Mouse (Mus musculus) neural tube, embryonic 11.5 days (tissue): ENCODE data around the gene Scfd2. TPM values are rescaled to one million over a fixed set of nuclear protein-coding genes. Genes with fewer than 3 reads are reported as not detected.
A peak's percentile ranks its signal among the peaks of the same experiment; 100 is the strongest.

Experiments used
- ATAC-seq: fragments of 200-750 bp; cut with Nextera tagmentation; 2 replicates; pipeline ENCODE4 v1.8.0; 2017; ENCODE audit warnings: moderate number of reproducible peaks, mild to moderate bottlenecking, moderate TSS enrichment, moderate library complexity; ENCODE audit not compliant: insufficient read depth, low FRiP score, low TSS enrichment
- DNase-seq: peaks from one replicate; pipeline ENCODE4 v3.0.0-alpha.2; 2015; ENCODE audit warnings: low spot score
- H3K27ac ChIP-seq: fragments of 300-500 bp; sonication (generic); 2 replicates; pipeline ENCODE4 v1.5.1; 2014; ENCODE audit warnings: low read depth, mild to moderate bottlenecking, low read length
- H3K27me3 ChIP-seq: fragments of 300-500 bp; sonication (generic); 2 replicates; pipeline ENCODE4 v1.6.1; 2014; ENCODE audit warnings: mild to moderate bottlenecking, low read length, mixed read lengths; ENCODE audit not compliant: control insufficient read depth, insufficient read depth
- H3K36me3 ChIP-seq: fragments of 300-500 bp; sonication (generic); 2 replicates; pipeline ENCODE4 v1.6.1; 2014; ENCODE audit warnings: mild to moderate bottlenecking, low read length, moderate library complexity, mixed read lengths; ENCODE audit not compliant: control insufficient read depth, insufficient read depth
- H3K4me1 ChIP-seq: fragments of 300-500 bp; sonication (generic); 2 replicates; pipeline ENCODE4 v1.6.1; 2014; ENCODE audit warnings: low read length, mixed read lengths; ENCODE audit not compliant: control insufficient read depth, insufficient read depth
- H3K4me2 ChIP-seq: fragments of 300-500 bp; sonication (generic); 2 replicates; pipeline ENCODE4 v1.6.1; 2014; ENCODE audit warnings: low read depth, mild to moderate bottlenecking, moderate library complexity
- H3K4me3 ChIP-seq: fragments of 300-500 bp; sonication (generic); 2 replicates; pipeline ENCODE4 v1.5.1; 2014; ENCODE audit warnings: low read depth, low read length
- H3K9ac ChIP-seq: fragments of 300-500 bp; sonication (generic); 2 replicates; pipeline ENCODE4 v1.6.1; 2014; ENCODE audit warnings: mild to moderate bottlenecking, low read length
- H3K9me3 ChIP-seq: fragments of 300-500 bp; sonication (generic); 2 replicates; pipeline ENCODE4 v1.6.1; 2016; ENCODE audit warnings: low read length; ENCODE audit not compliant: control insufficient read depth
- WGBS: fragments of 180-500 bp; shearing (Covaris S2); extraction: QIAGEN DNeasy Blood & Tissue Kit; methylation state at CpG from one replicate; pipeline ENCODE4 v1.1.7; 2014; 5-methylcytosine and 5-hydroxymethylcytosine counted together
- polyA plus RNA-seq: library from polyadenylated mRNA; unstranded; fragments of >200 nt; fragmentation: Nextera tagmentation; extraction: Ambion mirVana; gene quantifications from 2 replicates; pipeline ENCODE4 v1.2.1, GENCODE M21; 2014

The Scfd2 gene
- polyA plus RNA-seq, 1 experiment from 2014 or later = 14.7 TPM

DNA sequence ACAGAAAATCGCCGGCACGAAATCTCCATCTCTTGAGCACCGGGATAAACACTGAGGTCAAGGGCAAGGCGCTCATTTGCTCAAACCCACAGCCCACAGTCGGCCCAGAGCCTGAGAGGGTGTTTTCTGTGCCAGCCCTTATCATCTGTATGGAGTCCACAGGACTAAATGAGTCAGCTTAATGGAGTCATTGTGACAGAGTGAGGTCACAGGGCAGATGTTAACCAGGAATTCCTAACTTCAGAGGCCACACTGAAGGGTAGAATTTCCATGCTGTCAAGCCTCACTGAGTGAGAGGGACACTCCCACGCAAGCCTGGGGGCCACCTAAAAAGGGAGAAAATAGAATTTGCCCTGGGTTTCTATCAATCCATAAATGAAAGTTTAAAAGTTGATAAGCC is 371.7 kb downstream of the Scfd2 start:
- no peak for ATAC-seq
- DNase-seq = no peak
- no peaks in the 10 kb centered on the region for H3K36me3 ChIP-seq

DNA sequence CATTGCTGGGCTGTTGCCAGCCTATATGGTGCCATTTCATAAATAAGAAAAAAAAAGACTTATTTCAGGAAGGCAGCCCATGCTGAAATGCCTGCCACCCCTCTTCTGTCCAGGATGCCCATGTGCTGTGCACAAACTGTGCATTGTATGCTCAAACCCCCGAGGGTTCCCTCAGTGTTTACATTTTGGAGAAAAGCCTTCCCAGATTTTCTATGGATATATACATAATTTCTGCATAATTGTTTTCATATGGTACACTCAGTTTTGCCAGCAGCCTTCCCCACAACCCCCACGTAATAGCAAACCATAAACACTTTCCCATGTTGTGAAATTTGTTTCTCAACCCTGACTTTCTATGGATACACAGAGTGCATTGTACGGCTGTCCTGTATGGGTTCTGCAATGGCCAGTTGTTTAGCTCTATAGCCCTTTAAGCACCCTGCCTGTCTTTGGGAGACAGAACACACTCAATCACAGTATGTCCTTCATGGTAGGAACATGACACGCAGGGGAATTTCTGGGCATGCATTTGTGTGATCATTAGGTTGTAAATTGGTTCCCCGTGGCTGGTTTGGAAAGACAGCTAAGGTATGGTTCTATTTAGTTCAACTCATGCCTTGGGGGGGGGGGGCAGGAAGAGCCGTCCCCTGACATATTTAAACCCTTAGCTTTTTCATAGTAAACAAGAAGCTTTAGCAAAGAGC is 372.5 kb downstream of the Scfd2 start:
- DNase-seq = no peak
- Histone ChIP-seq H3K4me3 (no peak overlapping the region), H3K9me3 (no peaks in the 10 kb centered on the region), H3K4me1 (peaks cover 9% of the 10 kb centered on the region; the same call in 1 of the 2 replicates), H3K27ac (no peak overlapping the region), H3K4me2 (no peak overlapping the region), H3K27me3 (no peaks in the 10 kb centered on the region), H3K9ac (no peak overlapping the region), H3K36me3 (no peaks in the 10 kb centered on the region)
- 80% methylated on average over 6 of the region's 6 CpGs for WGBS
- ATAC-seq = no peak

More for the DNA sequence above, 371.7 kb downstream of the Scfd2 start:
- H3K27me3 ChIP-seq = no peaks in the 10 kb centered on the region
- no peak overlapping the region for H3K27ac ChIP-seq
- 65% methylated on average over 7 of the region's 7 CpGs for WGBS
- H3K4me1 ChIP-seq = peaks cover 9% of the 10 kb centered on the region; the same call in 1 of the 2 replicates
- H3K4me3 ChIP-seq = no peak overlapping the region
- H3K4me2 ChIP-seq = no peak overlapping the region
- no peak overlapping the region for H3K9ac ChIP-seq
- H3K9me3 ChIP-seq = no peaks in the 10 kb centered on the region

DNA sequence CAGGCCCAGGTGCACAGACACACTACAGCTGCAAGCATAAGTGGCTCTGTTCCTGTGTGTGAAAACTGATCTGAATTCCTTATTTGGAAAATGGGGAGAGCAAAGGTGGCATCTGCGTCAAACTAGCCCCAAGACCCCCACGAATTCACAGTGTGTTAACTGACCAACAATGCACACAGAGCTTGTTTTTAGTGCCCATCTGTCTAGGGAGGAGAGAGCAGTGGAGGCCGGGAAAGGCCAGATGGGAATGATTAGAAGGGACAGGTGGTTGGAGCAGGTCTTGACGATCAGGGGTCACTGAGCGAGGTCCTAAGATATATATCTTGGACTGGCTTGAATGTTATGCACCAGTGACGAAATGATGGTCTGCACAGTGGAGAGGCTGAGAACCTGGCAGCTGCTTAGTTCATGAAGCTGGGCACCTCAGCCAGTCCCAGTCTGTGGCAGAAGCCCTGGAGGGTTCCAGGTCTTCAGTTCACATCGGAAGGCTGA is 375.7 kb downstream of the Scfd2 start:
- H3K27me3 ChIP-seq = no peaks in the 10 kb centered on the region
- no peak overlapping the region for H3K4me3 ChIP-seq
- H3K27ac ChIP-seq = no peak overlapping the region
- peak; percentile 45 for DNase-seq
- no peaks in the 10 kb centered on the region for H3K36me3 ChIP-seq
- 30% methylated on average over 7 of the region's 7 CpGs for WGBS
- no peak overlapping the region for H3K4me2 ChIP-seq
- H3K4me1 ChIP-seq = peaks cover 3% of the 10 kb centered on the region; the same call in 1 of the 2 replicates
- no peak overlapping the region for H3K9ac ChIP-seq
- ATAC-seq = peak; percentile 71; the same call in 1 of the 2 replicates
- no peaks in the 10 kb centered on the region for H3K9me3 ChIP-seq

Other genes with a start within 250 kb of the Scfd2 start
- gene Fip1l1, start 3.7 kb upstream of the Scfd2 start, polyA plus RNA-seq = 89.3 and 93.0 TPM in 2 replicates
- 0.13 and 0.27 TPM in 2 replicates for gene Lnx1, start 171.2 kb upstream of the Scfd2 start, polyA plus RNA-seq